In genomic region chr19:48804546-48804945, GRCm38 (mm10) we compare ENCODE assay signal across 19 mouse cellular contexts.
DNase-seq lines count a peak whose midpoint lies in the region; ATAC-seq and TF ChIP-seq lines count a peak whose summit lies in the region.
"Had no signal": no experiment of that assay in that cellular context is flagged by ENCODE, and none has a peak within 500 bp of the region (broad histone marks: within the 10 kb centered on the region; RNA-seq: fewer than 3 reads in every experiment).

No protein-coding gene starts in this region.

- H3K36me3 ChIP-seq in forebrain, embryonic 14.5 days (ENCODE audit: control insufficient read depth, insufficient read depth, low read length), result no peaks in the 10 kb centered on the region
- no peaks in the 10 kb centered on the region for H3K36me3 ChIP-seq in forebrain, postnatal 0 days (ENCODE audit: insufficient read depth)
- no peaks in the 10 kb centered on the region for H3K36me3 ChIP-seq in midbrain, embryonic 11.5 days (ENCODE audit: control insufficient read depth, insufficient read depth, low read length)
- no peaks in the 10 kb centered on the region for H3K36me3 ChIP-seq in midbrain, embryonic 15.5 days (replicated peaks)
- no peaks in the 10 kb centered on the region for H3K36me3 ChIP-seq in embryonic facial prominence, embryonic 10.5 days (replicated peaks)
- H3K36me3 ChIP-seq: forebrain, embryonic 15.5 days; heart, embryonic 15.5 days; hindbrain, embryonic 15.5 days had no signal

- H3K4me1 ChIP-seq in forebrain, embryonic 14.5 days (ENCODE audit: control insufficient read depth, insufficient read depth, low read length), result 0 out of 2 replicates have a peak, but pooled peaks cover 5% of the 10 kb centered on the region
- H3K4me1 ChIP-seq in forebrain, postnatal 0 days (ENCODE audit: insufficient read depth), result no peaks in the 10 kb centered on the region
- H3K4me1 ChIP-seq in midbrain, embryonic 11.5 days (ENCODE audit: control insufficient read depth, insufficient read depth, low read length), result 0 out of 2 replicates have a peak, but pooled peaks cover 2% of the 10 kb centered on the region
- 0 out of 2 replicates have a peak, but pooled peaks cover 7% of the 10 kb centered on the region for H3K4me1 ChIP-seq in midbrain, embryonic 15.5 days
- peaks cover 7% of the 10 kb centered on the region for H3K4me1 ChIP-seq in embryonic facial prominence, embryonic 10.5 days
- H3K4me1 ChIP-seq: forebrain, embryonic 15.5 days; heart, embryonic 15.5 days had no signal

- no peaks in the 10 kb centered on the region for H3K9me3 ChIP-seq in forebrain, embryonic 14.5 days (replicated peaks; ENCODE audit: control insufficient read depth, low read length)
- no peaks in the 10 kb centered on the region for H3K9me3 ChIP-seq in forebrain, postnatal 0 days (ENCODE audit: low read length)
- H3K9me3 ChIP-seq in midbrain, embryonic 11.5 days (ENCODE audit: control insufficient read depth, low read length), result no peaks in the 10 kb centered on the region
- H3K9me3 ChIP-seq in midbrain, embryonic 15.5 days, result no peaks in the 10 kb centered on the region
- H3K9me3 ChIP-seq in embryonic facial prominence, embryonic 10.5 days, result no peaks in the 10 kb centered on the region
- H3K9me3 ChIP-seq: forebrain, embryonic 15.5 days; heart, embryonic 15.5 days; hindbrain, embryonic 15.5 days had no signal

- no peak overlapping the region for H3K4me2 ChIP-seq in forebrain, embryonic 14.5 days (ENCODE audit: low read length)
- H3K4me2 ChIP-seq in forebrain, postnatal 0 days (ENCODE audit: low read depth), result no peak overlapping the region
- H3K4me2 ChIP-seq in midbrain, embryonic 11.5 days, result no peak overlapping the region
- no peak overlapping the region for H3K4me2 ChIP-seq in midbrain, embryonic 15.5 days
- H3K4me2 ChIP-seq: forebrain, embryonic 15.5 days; heart, embryonic 15.5 days; hindbrain, embryonic 15.5 days had no signal

- WGBS in forebrain, embryonic 14.5 days, result 8% methylated on average over 6 of the region's 6 CpGs
- WGBS in forebrain, postnatal 0 days, result 14% methylated on average over 6 of the region's 6 CpGs
- 11% methylated on average over 6 of the region's 6 CpGs for WGBS in midbrain, embryonic 11.5 days
- WGBS in midbrain, embryonic 15.5 days, result 15% methylated on average over 6 of the region's 6 CpGs
- WGBS in embryonic facial prominence, embryonic 10.5 days, result 40% methylated on average over 6 of the region's 6 CpGs

- ATAC-seq in forebrain, embryonic 14.5 days, result no peak
- no peak for ATAC-seq in forebrain, postnatal 0 days
- peak; percentile 63; the same call in 1 of the 2 replicates for ATAC-seq in midbrain, embryonic 11.5 days (ENCODE audit: low FRiP score)
- ATAC-seq in midbrain, embryonic 15.5 days (replicated peaks), result no peak
- ATAC-seq: forebrain, embryonic 15.5 days had no signal

- no peak for TF ChIP-seq CTCF in forebrain, postnatal 0 days (IDR thresholded peaks at IDR 0.05; ENCODE audit: low read depth)

- no peak overlapping the region for H3K9ac ChIP-seq in forebrain, embryonic 14.5 days (ENCODE audit: low read length)
- no peak overlapping the region for H3K9ac ChIP-seq in forebrain, postnatal 0 days
- H3K9ac ChIP-seq in midbrain, embryonic 11.5 days (ENCODE audit: low read length), result no peak overlapping the region
- no peak overlapping the region for H3K9ac ChIP-seq in midbrain, embryonic 15.5 days
- H3K9ac ChIP-seq: forebrain, embryonic 15.5 days; heart, embryonic 15.5 days; hindbrain, embryonic 15.5 days had no signal

- DNase-seq in forebrain, embryonic 14.5 days (ENCODE audit: low spot score), result peak; percentile 40
- no peak for DNase-seq in forebrain, postnatal 0 days
- peak; percentile 88 for DNase-seq in midbrain, embryonic 11.5 days (ENCODE audit: low spot score, missing footprints)
- DNase-seq in embryonic facial prominence, embryonic 10.5 days (ENCODE audit: low spot score), result peak; percentile 29
- DNase-seq in retina, postnatal 1 day, result peak; percentile 92
- DNase-seq in kidney, postnatal 25 days, result no peak
- no peak for DNase-seq in layer of hippocampus, adult 8-10 months (ENCODE audit: low spot score in 2 of 2)
- DNase-seq: B cell, adult 2 months; cerebellum, postnatal 36 days; heart, adult 18-20 months; kidney, adult 18-20 months; kidney, postnatal 10 days; liver; lung, adult 18-20 months; thymus, postnatal 36 days had no signal

- H3K4me3 ChIP-seq in forebrain, embryonic 14.5 days (ENCODE audit: low read depth, low read length), result no peak overlapping the region
- H3K4me3 ChIP-seq in forebrain, postnatal 0 days (ENCODE audit: low read depth, low read length), result no peak overlapping the region
- no peak overlapping the region for H3K4me3 ChIP-seq in midbrain, embryonic 11.5 days (ENCODE audit: low read depth, low read length)
- H3K4me3 ChIP-seq in midbrain, embryonic 15.5 days, result no peak overlapping the region
- no peak overlapping the region for H3K4me3 ChIP-seq in embryonic facial prominence, embryonic 10.5 days
- H3K4me3 ChIP-seq: forebrain, embryonic 15.5 days; heart, embryonic 15.5 days; hindbrain, embryonic 15.5 days had no signal

- no peak overlapping the region for H3K27ac ChIP-seq in forebrain, embryonic 14.5 days (ENCODE audit: low read depth, low read length)
- no peak overlapping the region for H3K27ac ChIP-seq in forebrain, postnatal 0 days (ENCODE audit: low read depth, low read length)
- no peak overlapping the region for H3K27ac ChIP-seq in midbrain, embryonic 11.5 days (ENCODE audit: low read depth, low read length)
- H3K27ac ChIP-seq in midbrain, embryonic 15.5 days, result no peak overlapping the region
- H3K27ac ChIP-seq in embryonic facial prominence, embryonic 10.5 days (replicated peaks), result no peak overlapping the region
- H3K27ac ChIP-seq: forebrain, embryonic 15.5 days; heart, embryonic 15.5 days; hindbrain, embryonic 15.5 days had no signal

- no peaks in the 10 kb centered on the region for H3K27me3 ChIP-seq in forebrain, embryonic 14.5 days (replicated peaks; ENCODE audit: control insufficient read depth, insufficient read depth, low read length)
- no peaks in the 10 kb centered on the region for H3K27me3 ChIP-seq in forebrain, postnatal 0 days (ENCODE audit: insufficient read depth, low read length)
- H3K27me3 ChIP-seq in midbrain, embryonic 11.5 days (ENCODE audit: control insufficient read depth, insufficient read depth, low read length), result no peaks in the 10 kb centered on the region
- no peaks in the 10 kb centered on the region for H3K27me3 ChIP-seq in midbrain, embryonic 15.5 days (replicated peaks)
- no peaks in the 10 kb centered on the region for H3K27me3 ChIP-seq in embryonic facial prominence, embryonic 10.5 days (replicated peaks; ENCODE audit: low read depth, poor library complexity, severe bottlenecking)
- H3K27me3 ChIP-seq: forebrain, embryonic 15.5 days; heart, embryonic 15.5 days; hindbrain, embryonic 15.5 days had no signal

Comparison
In these comparisons a context has a peak if more than half of its experiments do, and no peak if none do; other contexts are left out.
1. DNase-seq: peak in forebrain, embryonic 14.5 days (single experiment), midbrain, embryonic 11.5 days (single experiment), embryonic facial prominence, embryonic 10.5 days (single experiment) and retina, postnatal 1 day (single experiment); none in forebrain, postnatal 0 days (single experiment), kidney, postnatal 25 days (0 of 2) and layer of hippocampus, adult 8-10 months (0 of 2).